Mouse (Mus musculus): ENCODE results near the gene Tmprss9.

Gene Tmprss9

GRCm38 (mm10) chr10:80915736-80916135, 44.1 kb downstream of the Tmprss9 start:
- no peak for DNase-seq

- DNase-seq: peak in 1 of 2 experiments; percentile 71
Measured at GRCm38 (mm10) chr10:80917336-80917778, 45.7 kb downstream of the Tmprss9 start.

GRCm38 (mm10) chr10:80917779-80918434, 46.3 kb downstream of the Tmprss9 start, which contains the start of gene Lmnb2:
TSS of gene Lmnb2 (minus strand) at chr10:80918245.
- peak; percentile 57 to 66 for DNase-seq

- DNase-seq: no peak
Measured at GRCm38 (mm10) chr10:80921923-80922322, 50.3 kb downstream of the Tmprss9 start.

DNA sequence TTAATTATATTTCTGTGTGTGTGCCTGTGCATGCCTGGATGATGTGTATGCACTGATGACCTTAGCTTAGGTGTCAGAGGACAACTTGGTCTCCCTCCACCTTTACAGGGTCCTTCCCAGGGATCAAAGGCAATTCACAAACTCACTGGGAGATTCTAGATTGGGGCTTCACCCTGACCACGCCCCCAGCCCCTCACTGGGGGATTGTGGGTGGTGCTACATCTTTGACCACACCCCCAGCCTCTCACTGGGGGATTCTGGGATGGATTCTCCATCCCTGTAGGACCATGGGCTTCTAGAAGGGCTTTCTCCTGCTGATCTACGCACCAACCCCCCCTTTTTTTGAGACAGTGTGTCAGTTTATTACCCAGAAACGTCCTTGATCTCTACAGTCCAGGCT, 53.8 kb downstream of the Tmprss9 start:
- DNase-seq: no peak

DNA sequence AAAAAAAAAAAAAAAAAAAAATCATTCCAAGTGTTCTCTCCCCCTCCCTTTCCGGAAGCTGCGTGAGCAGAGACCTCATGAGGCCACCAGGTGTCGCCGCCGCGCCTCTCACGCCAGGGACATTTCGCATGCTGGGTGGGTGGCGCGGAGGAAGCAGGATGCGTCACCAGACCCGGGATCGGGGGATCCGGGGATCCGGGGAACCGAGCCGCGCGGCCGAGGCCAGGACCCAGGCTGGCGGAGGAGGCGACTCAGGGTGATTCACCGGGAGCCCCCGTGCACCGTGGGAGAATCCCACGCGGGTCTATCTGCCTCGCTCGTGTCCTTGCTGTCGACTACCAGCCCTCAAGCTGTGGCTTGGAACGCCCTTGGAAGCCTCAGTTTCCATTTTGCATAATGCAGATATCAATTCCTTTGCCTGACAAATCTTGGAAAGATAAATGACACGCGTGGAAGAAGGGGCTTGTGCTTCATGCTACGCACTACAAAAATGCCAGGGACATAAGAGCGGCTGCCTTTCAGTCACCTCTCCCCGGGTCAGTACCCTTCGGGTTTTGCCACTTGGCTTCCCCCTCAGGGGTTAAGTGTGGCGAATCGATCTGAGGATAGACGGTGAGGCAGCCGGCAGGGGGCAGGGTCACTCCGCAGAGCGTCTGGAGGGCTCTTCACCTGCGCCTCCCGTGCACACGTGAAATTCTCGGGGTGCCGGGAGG, 57.1 kb downstream of the Tmprss9 start:
- DNase-seq: peak; percentile 86 to 90

- peak; percentile 98 to 99 for DNase-seq
Measured at GRCm38 (mm10) chr10:80929299-80930226, 57.9 kb downstream of the Tmprss9 start, which contains the start of gene Gadd45b. TSS of gene Gadd45b (plus strand) at chr10:80930073.

DNA sequence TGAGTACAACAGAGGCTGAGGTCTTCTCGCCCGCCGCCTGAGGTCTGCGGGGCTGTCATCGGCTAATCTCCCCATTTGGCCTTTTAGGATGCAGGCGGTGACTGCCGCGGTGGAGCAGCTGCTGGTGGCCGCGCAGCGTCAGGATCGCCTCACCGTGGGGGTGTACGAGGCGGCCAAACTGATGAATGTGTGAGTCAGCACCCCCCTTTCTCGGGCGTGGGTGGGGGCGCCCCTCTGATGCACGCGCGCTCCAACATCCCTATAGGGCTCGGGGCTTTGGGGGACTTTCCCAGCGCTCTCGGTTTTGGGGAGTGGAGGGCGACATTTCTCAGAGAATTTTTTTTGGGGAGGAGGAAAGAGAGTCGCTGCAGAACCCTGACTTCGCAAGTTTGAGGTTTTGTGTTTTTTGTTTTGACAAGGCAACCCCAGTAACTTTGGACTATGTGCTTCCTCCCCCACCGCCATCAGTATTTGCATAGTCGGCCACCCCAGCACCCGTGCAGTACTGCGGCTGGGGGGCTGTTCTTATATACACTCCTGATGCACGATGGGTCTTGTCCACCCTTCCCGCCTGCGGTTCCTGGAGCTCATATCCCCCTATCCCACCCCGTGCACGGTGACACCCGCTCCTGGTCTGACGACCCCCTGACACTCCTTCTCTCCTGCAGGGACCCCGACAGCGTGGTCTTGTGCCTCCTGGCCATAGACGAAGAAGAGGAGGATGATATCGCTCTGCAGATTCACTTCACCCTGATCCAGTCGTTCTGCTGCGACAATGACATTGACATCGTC, 58.9 kb downstream of the Tmprss9 start:
- no peak for DNase-seq

GRCm38 (mm10) chr10:80931153-80931671, 59.6 kb downstream of the Tmprss9 start:
- DNase-seq: peak in 1 of 2 experiments; percentile 45

GRCm38 (mm10) chr10:80931695-80932094, 60.0 kb downstream of the Tmprss9 start:
- no peak for DNase-seq

GRCm38 (mm10) chr10:80932206-80932605, 60.6 kb downstream of the Tmprss9 start:
- no peak for DNase-seq

DNA sequence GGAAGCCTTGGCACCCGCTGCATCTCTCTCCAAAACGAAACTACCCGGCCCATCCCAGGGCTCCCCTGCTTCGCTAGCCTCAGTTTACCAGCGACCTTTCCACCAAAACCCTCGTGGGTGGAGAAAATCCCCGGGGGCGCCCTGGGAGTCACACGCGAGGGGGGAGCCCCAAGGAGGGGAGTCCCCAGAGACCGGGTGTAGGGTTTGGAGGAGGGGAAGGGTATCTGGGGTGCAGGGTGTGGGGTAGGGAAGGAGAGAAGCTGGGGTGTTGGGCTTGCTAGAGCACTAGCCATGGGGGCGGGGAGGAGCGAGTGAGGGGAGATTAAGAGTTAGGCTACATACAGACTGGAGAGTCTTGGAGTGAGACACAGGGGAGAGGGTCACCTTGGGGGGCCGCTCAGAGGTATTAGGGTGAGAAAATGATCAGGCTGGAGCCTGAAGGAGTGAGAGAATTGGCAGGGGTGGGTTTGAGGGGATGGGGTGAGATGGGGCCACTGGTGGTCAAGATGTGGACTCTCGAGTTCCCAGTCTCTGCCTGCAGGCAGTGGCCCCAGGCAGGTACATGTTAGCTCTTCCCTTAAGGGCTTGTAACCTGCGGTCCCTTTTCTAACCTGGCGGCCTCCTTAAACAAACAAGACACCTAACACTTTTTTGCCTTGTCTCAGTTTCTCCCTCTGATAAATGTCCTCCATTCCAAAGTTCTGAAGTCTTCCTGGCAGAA, 61.2 kb downstream of the Tmprss9 start:
- DNase-seq: no peak

- DNase-seq: no peak
Measured at GRCm38 (mm10) chr10:80933421-80933979, 61.9 kb downstream of the Tmprss9 start.

GRCm38 (mm10) chr10:80934136-80934985, 62.7 kb downstream of the Tmprss9 start:
- DNase-seq: no peak

DNA sequence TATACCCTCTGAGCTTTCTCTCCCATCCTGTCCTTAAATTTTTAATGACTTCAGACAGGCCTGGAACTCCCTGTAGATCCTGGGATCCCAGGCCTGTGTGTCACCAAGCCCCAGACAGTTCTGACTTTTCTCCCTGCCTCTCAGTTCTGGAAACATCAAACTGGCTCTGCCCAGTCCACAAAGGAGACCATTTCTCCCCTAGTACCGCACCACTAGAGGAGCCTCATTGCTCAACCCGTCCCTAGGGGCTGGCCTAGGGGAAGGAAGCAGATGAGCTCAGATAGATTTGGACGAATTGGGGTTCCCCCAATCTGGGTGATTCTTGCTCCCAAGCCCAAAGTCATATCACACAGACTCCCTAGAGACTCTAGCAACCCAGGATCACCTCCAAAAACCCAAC, 63.6 kb downstream of the Tmprss9 start:
- no peak for DNase-seq

- no peak for DNase-seq
Measured at GRCm38 (mm10) chr10:80935698-80936097, 64.0 kb downstream of the Tmprss9 start.

- DNase-seq: peak in 1 of 2 experiments; percentile 68
Measured at GRCm38 (mm10) chr10:80936135-80936809, 64.6 kb downstream of the Tmprss9 start.

DNA sequence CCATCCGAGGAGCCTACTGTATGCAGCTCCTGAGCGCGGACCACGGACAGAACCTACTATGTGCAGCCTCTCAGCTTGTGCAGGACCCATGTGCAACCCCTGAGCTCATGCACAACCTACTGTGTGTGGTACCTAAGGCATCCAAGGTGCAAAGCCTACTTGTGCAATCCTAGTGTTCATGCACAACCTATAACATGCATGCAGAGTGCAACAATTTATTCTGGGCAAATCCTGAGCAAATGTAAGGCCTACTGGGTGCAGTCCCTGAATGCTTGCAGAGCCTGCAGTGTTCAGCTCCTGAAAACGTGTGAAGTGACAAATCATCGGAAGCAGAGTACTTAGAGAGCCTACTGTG, 65.1 kb downstream of the Tmprss9 start:
- no peak for DNase-seq

- DNase-seq: peak; percentile 82 to 85
Measured at GRCm38 (mm10) chr10:80937646-80938045, 66.0 kb downstream of the Tmprss9 start.

Measured in kidney, adult 8-10 months (tissue).